Mouse (Mus musculus): Measurements from ENCODE around the gene Slc41a2.

DNA sequence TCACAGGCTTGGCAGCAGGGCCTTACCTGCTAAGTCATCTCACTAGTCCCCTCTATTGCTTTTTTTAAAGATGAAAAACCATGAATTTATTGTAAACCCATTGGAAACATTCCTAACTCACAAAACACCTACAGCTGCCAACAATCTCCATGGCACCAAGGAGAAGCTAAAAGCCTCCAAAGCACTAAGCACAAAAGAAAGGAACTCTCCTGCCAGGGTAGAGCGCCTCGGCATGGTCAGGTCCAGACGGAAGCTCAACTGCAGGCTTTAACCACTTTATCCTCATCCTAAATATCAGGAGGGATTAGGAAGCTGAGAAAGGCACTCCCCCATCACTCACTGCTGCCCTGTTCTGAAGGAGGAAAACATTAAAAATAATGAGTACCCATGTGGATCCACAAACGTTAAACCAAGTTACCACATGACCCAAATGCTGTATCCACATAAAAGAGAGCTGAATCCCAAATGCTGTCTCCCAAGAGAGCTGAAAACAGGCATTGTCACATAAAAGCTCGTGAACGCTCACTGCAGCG is 51.9 kb downstream of the Slc41a2 start:
- no peak for TF ChIP-seq CTCF (IDR thresholded peaks at IDR 0.05; ENCODE audit: low read depth, low read length)
- no peak for TF ChIP-seq GATA1 (IDR thresholded peaks at IDR 0.05; ENCODE audit: borderline replicate concordance, low read length)
- no peak for TF ChIP-seq TAL1 (conservative IDR thresholded peaks at IDR 0.05; ENCODE audit: low read depth, low read length)
- TF ChIP-seq POLR2AphosphoS5 (IDR thresholded peaks at IDR 0.05; ENCODE audit: insufficient replicate concordance, low read depth, low read length): no peak
- TF ChIP-seq GATA2 (IDR thresholded peaks at IDR 0.05; ENCODE audit: borderline replicate concordance, low read depth, low read length): no peak
